In genomic region chr17:35165451-35166155, GRCm38 (mm10) we compare ENCODE assay signal across 7 mouse cellular contexts. TPM values are rescaled to one million over a fixed set of nuclear protein-coding genes. Genes with fewer than 3 reads are reported as not detected.
DNase-seq lines count a peak whose midpoint lies in the region; ATAC-seq and TF ChIP-seq lines count a peak whose summit lies in the region.

No protein-coding gene starts in this region.

- DNase-seq in left cerebral cortex, adult 2 months (ENCODE audit: extremely low spot score in 1 of 2, low spot score in 2 of 2) = no peak
- DNase-seq in left cerebral cortex, postnatal 4 days = no peak
- no peak for DNase-seq in gastrocnemius, postnatal 36 days
- no peak for DNase-seq in thymus, postnatal 25 days

- H3K9me3 ChIP-seq in hindbrain, embryonic 16.5 days (ENCODE audit: control insufficient read depth, low read length) = no peaks in the 10 kb centered on the region
- H3K9me3 ChIP-seq in neural tube, embryonic 13.5 days = no peaks in the 10 kb centered on the region

- H3K27me3 ChIP-seq in hindbrain, embryonic 16.5 days (replicated peaks; ENCODE audit: control insufficient read depth, insufficient read depth, low read length) = no peaks in the 10 kb centered on the region
- H3K27me3 ChIP-seq in neural tube, embryonic 13.5 days = no peaks in the 10 kb centered on the region

- peak overlapping the region; percentile 96 for H3K27ac ChIP-seq in left cerebral cortex, adult 2 months
- peak overlapping the region; percentile 93; the same call in 1 of the 2 replicates for H3K27ac ChIP-seq in cortical plate, adult 2 months (ENCODE audit: insufficient read depth, low read length)
- peak overlapping the region; percentile 98 for H3K27ac ChIP-seq in hindbrain, embryonic 16.5 days (ENCODE audit: low read depth, low read length)
- peak overlapping the region; percentile 97 for H3K27ac ChIP-seq in neural tube, embryonic 13.5 days (replicated peaks)

- H3K4me3 ChIP-seq in left cerebral cortex, adult 2 months = peak overlapping the region; percentile 87
- peak overlapping the region; percentile 49 for H3K4me3 ChIP-seq in cortical plate, adult 2 months (ENCODE audit: insufficient read depth, low read length)
- H3K4me3 ChIP-seq in hindbrain, embryonic 16.5 days (ENCODE audit: low read length) = peak overlapping the region; percentile 99
- H3K4me3 ChIP-seq in neural tube, embryonic 13.5 days = peak overlapping the region; percentile 99

- TF ChIP-seq CTCF in left cerebral cortex, adult 2 months (IDR thresholded peaks at IDR 0.05) = no peak
- no peak for TF ChIP-seq CTCF in cortical plate, adult 2 months (IDR thresholded peaks at IDR 0.05; ENCODE audit: extremely low read depth, insufficient read depth, low read length)

- H3K36me3 ChIP-seq in hindbrain, embryonic 16.5 days (ENCODE audit: control insufficient read depth, insufficient read depth, low read length) = peaks cover 12% of the 10 kb centered on the region
- H3K36me3 ChIP-seq in neural tube, embryonic 13.5 days = peaks cover 19% of the 10 kb centered on the region

- intact Hi-C loops in left cerebral cortex, adult 2 months (cut with DNase I) = loop anchor here (1.0 kb wide), 1 partner anchor 71 kb away; no protein-coding TSS in a partner anchor
- intact Hi-C loops in left cerebral cortex, postnatal 4 days (cut with DNase I) = loop anchor here (2.0 to 5.0 kb wide), 2 partner anchors 29 to 67 kb away; partner anchors contain the start of genes Atp6v1g2 and Ltb
- intact Hi-C loops in gastrocnemius, postnatal 36 days (cut with DNase I) = no loop called here

- no peak for TF ChIP-seq POLR2A in cortical plate, adult 2 months (IDR thresholded peaks at IDR 0.05; ENCODE audit: extremely low read depth, insufficient read depth, low read length)

- peak overlapping the region; percentile 65 for H3K9ac ChIP-seq in hindbrain, embryonic 16.5 days (ENCODE audit: low read depth, low read length)
- peak overlapping the region; percentile 71 for H3K9ac ChIP-seq in neural tube, embryonic 13.5 days

- H3K4me1 ChIP-seq in cortical plate, adult 2 months (ENCODE audit: control insufficient read depth, insufficient read depth, low read length) = peaks cover 7% of the 10 kb centered on the region
- H3K4me1 ChIP-seq in hindbrain, embryonic 16.5 days (ENCODE audit: control insufficient read depth, insufficient read depth, low read depth, low read length) = peaks cover 27% of the 10 kb centered on the region
- H3K4me1 ChIP-seq in neural tube, embryonic 13.5 days (replicated peaks) = peaks cover 43% of the 10 kb centered on the region

- WGBS in hindbrain, embryonic 16.5 days = 21% methylated on average over 12 of the region's 12 CpGs
- 26% methylated on average over 12 of the region's 12 CpGs for WGBS in neural tube, embryonic 13.5 days

- ATAC-seq in hindbrain, embryonic 16.5 days = no peak
- ATAC-seq in neural tube, embryonic 13.5 days (ENCODE audit: low read depth) = peak; percentile 87

- peak overlapping the region; percentile 65 for H3K4me2 ChIP-seq in hindbrain, embryonic 16.5 days (ENCODE audit: low read length)
- H3K4me2 ChIP-seq in neural tube, embryonic 13.5 days = peak overlapping the region; percentile 100

RNA-seq across cellular contexts. Expression of gene Prrc2a, which starts 0.9 kb away (rescaled TPM):
- 100 to 1,000 TPM; 285 to 321 TPM for total RNA-seq in left cerebral cortex, adult 2 months (2021)
- 100 to 1,000 TPM; 311 to 315 TPM for total RNA-seq in left cerebral cortex, postnatal 4 days (2021)
- 269 and 273 TPM in 2 replicates for polyA plus RNA-seq in cortical plate, adult 2 months (2012; rRNA removed)
- 138 and 153 TPM in 2 replicates for polyA plus RNA-seq in hindbrain, embryonic 16.5 days (2015; fragmentation: Nextera tagmentation; extraction: Ambion mirVana)
- polyA plus RNA-seq in neural tube, embryonic 13.5 days (2015; fragmentation: Nextera tagmentation; extraction: Ambion mirVana) = 178 and 185 TPM in 2 replicates
- total RNA-seq in gastrocnemius, postnatal 36 days (2021) = 10 to 100 TPM; 88.4 to 93.0 TPM

RNA-seq across cellular contexts. Expression of gene Aif1, which starts 10.3 kb away (rescaled TPM):
- total RNA-seq in left cerebral cortex, adult 2 months (2021) = 10 to 100 TPM in 1 of 2 experiments, 1 to 10 TPM in 1; 8.0 to 14.4 TPM
- 1 to 10 TPM; 2.5 to 3.6 TPM for total RNA-seq in left cerebral cortex, postnatal 4 days (2021)
- polyA plus RNA-seq in cortical plate, adult 2 months (2012; rRNA removed) = 13.0 and 13.2 TPM in 2 replicates
- polyA plus RNA-seq in hindbrain, embryonic 16.5 days (2015; fragmentation: Nextera tagmentation; extraction: Ambion mirVana) = 5.6 and 10.1 TPM in 2 replicates
- 11.4 and 12.7 TPM in 2 replicates for polyA plus RNA-seq in neural tube, embryonic 13.5 days (2015; fragmentation: Nextera tagmentation; extraction: Ambion mirVana)
- total RNA-seq in gastrocnemius, postnatal 36 days (2021) = under 1 TPM in 1 of 2 experiments, not detected in 1; 0.47 TPM

RNA-seq across cellular contexts. Expression of gene Lst1, which starts 22.6 kb away (rescaled TPM):
- 1 to 10 TPM; 6.4 to 7.4 TPM for total RNA-seq in left cerebral cortex, adult 2 months (2021)
- 10 to 100 TPM; 12.3 to 17.6 TPM for total RNA-seq in left cerebral cortex, postnatal 4 days (2021)
- polyA plus RNA-seq in cortical plate, adult 2 months (2012; rRNA removed) = 18.9 and 20.2 TPM in 2 replicates
- polyA plus RNA-seq in hindbrain, embryonic 16.5 days (2015; fragmentation: Nextera tagmentation; extraction: Ambion mirVana) = 4.8 and 7.3 TPM in 2 replicates
- polyA plus RNA-seq in neural tube, embryonic 13.5 days (2015; fragmentation: Nextera tagmentation; extraction: Ambion mirVana) = 7.8 and 8.9 TPM in 2 replicates
- total RNA-seq in gastrocnemius, postnatal 36 days (2021) = 1 to 10 TPM in 1 of 2 experiments, under 1 TPM in 1; 0.74 to 1.5 TPM

RNA-seq across cellular contexts. Expression of gene Ltb, which starts 28.6 kb away (rescaled TPM):
- under 1 TPM; 0.79 to 0.86 TPM for total RNA-seq in left cerebral cortex, adult 2 months (2021)
- total RNA-seq in left cerebral cortex, postnatal 4 days (2021) = under 1 TPM; 0.77 to 0.88 TPM
- polyA plus RNA-seq in cortical plate, adult 2 months (2012; rRNA removed) = 0.71 and 1.5 TPM in 2 replicates
- polyA plus RNA-seq in hindbrain, embryonic 16.5 days (2015; fragmentation: Nextera tagmentation; extraction: Ambion mirVana) = 1.1 and 1.2 TPM in 2 replicates
- 0.22 and 0.58 TPM in 2 replicates for polyA plus RNA-seq in neural tube, embryonic 13.5 days (2015; fragmentation: Nextera tagmentation; extraction: Ambion mirVana)
- total RNA-seq in gastrocnemius, postnatal 36 days (2021) = under 1 TPM in 1 of 2 experiments, not detected in 1; 0.46 TPM

RNA-seq across cellular contexts. Expression of gene Bag6, which starts 30.6 kb away (rescaled TPM):
- 100 to 1,000 TPM; 304 to 307 TPM for total RNA-seq in left cerebral cortex, adult 2 months (2021)
- total RNA-seq in left cerebral cortex, postnatal 4 days (2021) = 100 to 1,000 TPM; 395 to 410 TPM
- 194 and 212 TPM in 2 replicates for polyA plus RNA-seq in cortical plate, adult 2 months (2012; rRNA removed)
- 50.9 and 65.2 TPM in 2 replicates for polyA plus RNA-seq in hindbrain, embryonic 16.5 days (2015; fragmentation: Nextera tagmentation; extraction: Ambion mirVana)
- polyA plus RNA-seq in neural tube, embryonic 13.5 days (2015; fragmentation: Nextera tagmentation; extraction: Ambion mirVana) = 67.1 and 75.0 TPM in 2 replicates
- total RNA-seq in gastrocnemius, postnatal 36 days (2021) = 100 to 1,000 TPM; 191 to 208 TPM

Comparison
In these comparisons a context has a peak if more than half of its experiments do, and no peak if none do; other contexts are left out.
1. H3K4me3 ChIP-seq: peak in every context shown above with its lines; median percentile 99 in hindbrain, embryonic 16.5 days; 99 in neural tube, embryonic 13.5 days; 87 in left cerebral cortex, adult 2 months; 49 in cortical plate, adult 2 months.